14 mouse cellular contexts compared by ENCODE assay signal in the genomic region with DNA sequence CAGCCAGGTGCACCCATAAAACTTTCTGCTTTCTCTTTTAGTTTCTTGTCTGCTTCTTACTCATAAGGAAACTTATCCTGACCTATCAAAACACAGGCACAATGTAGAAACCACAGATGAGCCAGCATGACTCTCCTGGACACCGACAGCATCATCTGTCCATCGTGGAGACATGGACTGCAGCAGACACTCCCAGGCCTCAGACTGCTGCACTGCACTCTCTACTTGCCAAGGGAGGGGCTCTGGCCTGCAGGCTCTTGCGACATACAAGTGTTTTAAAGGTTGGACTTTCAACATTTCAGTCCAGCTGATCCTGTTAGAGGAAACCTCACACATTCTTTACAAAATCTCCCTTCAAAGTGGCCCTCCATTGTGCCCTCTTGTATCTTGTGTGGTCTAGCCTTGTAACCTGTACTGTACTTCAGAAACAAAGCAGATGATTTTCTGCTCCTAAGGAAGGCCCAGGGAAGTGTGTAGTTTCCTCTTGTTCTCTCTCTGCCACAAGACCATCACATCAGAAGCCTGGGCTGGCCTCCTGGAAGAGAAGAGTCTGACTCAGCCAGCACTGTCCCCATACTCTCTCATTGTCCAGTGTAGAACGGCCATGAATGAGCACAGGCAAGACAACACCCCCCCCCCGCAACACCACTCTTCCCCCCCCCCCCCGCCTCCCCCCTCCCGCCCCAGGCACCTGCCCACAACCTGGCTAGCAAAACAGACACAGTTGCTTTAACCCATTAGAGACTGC. TPM values are rescaled to one million over a fixed set of nuclear protein-coding genes. Genes with fewer than 3 reads are reported as not detected.
A peak's percentile ranks its signal among the peaks of the same experiment; 100 is the strongest.
DNase-seq lines count a peak whose midpoint lies in the region; ATAC-seq lines count a peak whose summit lies in the region.
"Had no signal": no experiment of that assay in that cellular context is flagged by ENCODE, and none has a peak within 500 bp of the region (broad histone marks: within the 10 kb centered on the region; RNA-seq: fewer than 3 reads in every experiment).

No protein-coding gene starts in this region.

- no peaks in the 10 kb centered on the region for H3K36me3 ChIP-seq in liver, embryonic 12.5 days
- H3K36me3 ChIP-seq in midbrain, embryonic 16.5 days (ENCODE audit: control insufficient read depth, insufficient read depth, low read length): 0 out of 2 replicates have a peak, but pooled peaks cover 3% of the 10 kb centered on the region
- no peaks in the 10 kb centered on the region for H3K36me3 ChIP-seq in hindbrain, embryonic 16.5 days (ENCODE audit: control insufficient read depth, insufficient read depth, low read length)
- H3K36me3 ChIP-seq: embryonic facial prominence, embryonic 10.5 days had no signal

- H3K27ac ChIP-seq in liver, embryonic 12.5 days: no peak overlapping the region
- no peak overlapping the region for H3K27ac ChIP-seq in midbrain, embryonic 16.5 days (ENCODE audit: low read length)
- H3K27ac ChIP-seq in hindbrain, embryonic 16.5 days (ENCODE audit: low read depth, low read length): no peak overlapping the region
- H3K27ac ChIP-seq: embryonic facial prominence, embryonic 10.5 days; forebrain, embryonic 13.5 days had no signal

- H3K27me3 ChIP-seq in liver, embryonic 12.5 days (replicated peaks): no peaks in the 10 kb centered on the region
- no peaks in the 10 kb centered on the region for H3K27me3 ChIP-seq in midbrain, embryonic 16.5 days (ENCODE audit: control insufficient read depth, insufficient read depth, low read depth, low read length)
- H3K27me3 ChIP-seq in hindbrain, embryonic 16.5 days (replicated peaks; ENCODE audit: control insufficient read depth, insufficient read depth, low read length): no peaks in the 10 kb centered on the region
- H3K27me3 ChIP-seq: forebrain, embryonic 13.5 days had no signal

- H3K4me1 ChIP-seq in liver, embryonic 12.5 days: no peaks in the 10 kb centered on the region
- peaks cover 2% of the 10 kb centered on the region; the same call in 1 of the 2 replicates for H3K4me1 ChIP-seq in midbrain, embryonic 16.5 days (ENCODE audit: control insufficient read depth, insufficient read depth, low read length)
- no peaks in the 10 kb centered on the region; the same call in 1 of the 2 replicates for H3K4me1 ChIP-seq in hindbrain, embryonic 16.5 days (ENCODE audit: control insufficient read depth, insufficient read depth, low read depth, low read length)
- H3K4me1 ChIP-seq: forebrain, embryonic 13.5 days had no signal

- no peaks in the 10 kb centered on the region for H3K9me3 ChIP-seq in liver, embryonic 12.5 days (replicated peaks)
- H3K9me3 ChIP-seq in midbrain, embryonic 16.5 days (replicated peaks; ENCODE audit: control insufficient read depth, low read length, poor library complexity, severe bottlenecking): no peaks in the 10 kb centered on the region
- no peaks in the 10 kb centered on the region for H3K9me3 ChIP-seq in hindbrain, embryonic 16.5 days (ENCODE audit: control insufficient read depth, low read length)
- H3K9me3 ChIP-seq: forebrain, embryonic 13.5 days had no signal

- DNase-seq in liver: peak; percentile 18
- peak; percentile 52 for DNase-seq in NIH3T3 (ENCODE audit: low read depth)
- DNase-seq in retina, postnatal 1 day: no peak
- DNase-seq: thymus, postnatal 4 days had no signal

- no peak overlapping the region for H3K4me3 ChIP-seq in liver, embryonic 12.5 days
- no peak overlapping the region for H3K4me3 ChIP-seq in midbrain, embryonic 16.5 days (ENCODE audit: low read depth, low read length)
- H3K4me3 ChIP-seq in hindbrain, embryonic 16.5 days (ENCODE audit: low read length): no peak overlapping the region
- H3K4me3 ChIP-seq: embryonic facial prominence, embryonic 10.5 days; forebrain, embryonic 13.5 days had no signal

- no peak overlapping the region for H3K4me2 ChIP-seq in liver, embryonic 12.5 days
- no peak overlapping the region for H3K4me2 ChIP-seq in midbrain, embryonic 16.5 days (ENCODE audit: low read length)
- H3K4me2 ChIP-seq in hindbrain, embryonic 16.5 days (ENCODE audit: low read length): no peak overlapping the region
- H3K4me2 ChIP-seq: forebrain, embryonic 13.5 days had no signal

- 57% methylated on average over 6 of the region's 7 CpGs for WGBS in liver, embryonic 12.5 days (ENCODE audit: insufficient replicate concordance)
- WGBS in midbrain, embryonic 16.5 days: 77% methylated on average over 4 of the region's 7 CpGs
- WGBS in hindbrain, embryonic 16.5 days: 73% methylated on average over 5 of the region's 7 CpGs

- no peak overlapping the region for H3K9ac ChIP-seq in liver, embryonic 12.5 days
- H3K9ac ChIP-seq in midbrain, embryonic 16.5 days (ENCODE audit: low read depth, low read length): no peak overlapping the region
- no peak overlapping the region for H3K9ac ChIP-seq in hindbrain, embryonic 16.5 days (ENCODE audit: low read depth, low read length)
- H3K9ac ChIP-seq: forebrain, embryonic 13.5 days had no signal

- ATAC-seq in liver, embryonic 12.5 days: no peak
- peak; percentile 71 for ATAC-seq in granulocyte monocyte progenitor cell, adult 5-6 weeks (replicated peaks; ENCODE audit: poor library complexity, severe bottlenecking)
- peak; percentile 69 for ATAC-seq in megakaryocyte progenitor cell, adult 5-6 weeks (replicated peaks; ENCODE audit: poor library complexity)
- ATAC-seq in midbrain, embryonic 16.5 days: no peak
- ATAC-seq in hindbrain, embryonic 16.5 days: no peak
- ATAC-seq: forebrain, embryonic 13.5 days had no signal

RNA-seq across cellular contexts. Expression of a gene that starts 56.6 kb away (rescaled TPM):
- 0.13 TPM in 1 of 2 replicates, not detected in the other for polyA plus RNA-seq in liver, embryonic 12.5 days (2016; fragmentation: Nextera tagmentation; extraction: Ambion mirVana)
- total RNA-seq in granulocyte monocyte progenitor cell, adult 5-6 weeks (2014; fragmentation: Nextera tagmentation): not detected in 2 replicates
- not detected in 2 replicates for total RNA-seq in granulocyte monocyte progenitor cell, adult 5-6 weeks (2017)
- total RNA-seq in megakaryocyte progenitor cell, adult 5-6 weeks (2015): not detected in 2 replicates
- total RNA-seq in megakaryocyte progenitor cell, adult 5-6 weeks (2017): not detected in 2 replicates
- not detected in 2 replicates for polyA plus RNA-seq in midbrain, embryonic 16.5 days (2015; fragmentation: Nextera tagmentation; extraction: Ambion mirVana)
- polyA plus RNA-seq in hindbrain, embryonic 16.5 days (2015; fragmentation: Nextera tagmentation; extraction: Ambion mirVana): not detected in 2 replicates
- polyA plus RNA-seq: forebrain, embryonic 13.5 days; heart, embryonic 16.5 days; lung, embryonic 16.5 days; spleen, adult 2 months had no signal

Comparison
In these comparisons a context has a peak if more than half of its experiments do, and no peak if none do; other contexts are left out.
1. ATAC-seq: peak in granulocyte monocyte progenitor cell, adult 5-6 weeks (single experiment) and megakaryocyte progenitor cell, adult 5-6 weeks (single experiment); none in liver, embryonic 12.5 days (single experiment), midbrain, embryonic 16.5 days (single experiment) and hindbrain, embryonic 16.5 days (single experiment).